Mouse (Mus musculus) layer of hippocampus, adult 2 months (tissue): ENCODE data around the gene Slc17a7. TPM values are rescaled to one million over a fixed set of nuclear protein-coding genes. Genes with fewer than 3 reads are reported as not detected.
A peak's percentile ranks its signal among the peaks of the same experiment; 100 is the strongest.
"Not testable (repeated sequence)": the region's sequence is repeated elsewhere in the genome, so short reads cannot be mapped to it uniquely, and the experiment has no call there.

Experiments used
- DNase-seq, 2 experiments: peaks; one replicate each; pipeline ENCODE4 v3.0.0; 2022; ENCODE audit warnings: low spot score in 2 of 2
- H3K27ac ChIP-seq: fragments of 200-600 bp; 2 replicates; pipeline ENCODE4 v1.8.1; 2022
- H3K4me3 ChIP-seq: fragments of 200-600 bp; 2 replicates; pipeline ENCODE4 v1.8.1; 2022; ENCODE audit warnings: mild to moderate bottlenecking
- CTCF ChIP-seq: fragments of 200-600 bp; conservative IDR thresholded peaks from 2 replicates; pipeline ENCODE4 v1.8.1; 2022; ENCODE audit warnings: antibody characterized with exemption, mild to moderate bottlenecking, moderate library complexity
- total RNA-seq, 2 experiments: library from RNA; stranded (reverse); gene quantifications; 2 replicates each; pipeline ENCODE4 v1.2.3; 2021

Slc17a7 gene
- total RNA-seq, 2 experiments from 2014 or later, result 1,342 to 1,423 TPM

- DNase-seq, result no peak
These were observed 26.4 kb upstream of the Slc17a7 start for GRCm38 (mm10) chr7:45137171-45138006.

GRCm38 (mm10) chr7:45138403-45138802 is 25.3 kb upstream of the Slc17a7 start:
- DNase-seq, result no peak
- H3K4me3 ChIP-seq, result no peak overlapping the region
- no peak for TF ChIP-seq CTCF

More at GRCm38 (mm10) chr7:45137171-45138006, 26.4 kb upstream of the Slc17a7 start:
- no peak overlapping the region for H3K27ac ChIP-seq
- no peak overlapping the region for H3K4me3 ChIP-seq
- TF ChIP-seq CTCF, result no peak

DNA sequence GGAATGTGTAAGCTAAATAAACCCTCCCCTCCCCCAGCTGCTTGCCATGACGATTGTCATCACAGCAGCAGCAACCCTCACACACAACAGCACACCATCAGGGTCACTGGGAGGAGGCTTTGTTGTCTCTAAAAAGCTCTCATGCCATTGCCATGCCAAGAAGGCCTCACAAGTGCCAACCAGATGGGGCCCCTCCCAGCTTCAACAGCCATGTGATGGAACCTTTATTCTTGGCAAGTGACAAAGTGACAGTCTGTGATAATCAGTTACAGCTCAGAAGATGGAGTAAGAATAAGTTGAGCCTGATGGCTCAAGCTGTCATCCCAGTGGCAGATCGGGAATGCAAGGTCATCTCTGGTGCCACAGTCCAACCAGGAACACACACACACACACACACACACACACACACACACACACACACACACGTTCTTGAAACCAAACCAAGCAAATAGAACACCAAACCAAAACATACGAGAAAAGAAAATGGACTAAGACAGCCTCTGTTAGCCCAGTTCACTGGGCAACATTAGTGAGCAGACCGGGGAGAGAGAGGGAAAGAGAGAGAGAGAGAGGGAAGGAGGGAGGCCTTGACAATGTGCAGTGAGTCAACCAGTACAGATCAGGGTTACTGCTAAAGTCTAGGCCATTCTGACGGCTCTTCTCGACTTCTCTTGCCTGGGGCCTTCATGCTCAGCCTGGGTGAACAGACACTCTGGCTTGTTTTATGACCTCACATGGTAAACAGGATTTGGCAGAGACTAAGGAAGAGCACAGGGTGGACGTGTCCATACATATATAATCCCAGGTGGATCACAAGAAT is 23.6 kb upstream of the Slc17a7 start:
- no peak overlapping the region for H3K4me3 ChIP-seq
- no peak for DNase-seq
- no peak for TF ChIP-seq CTCF
- H3K27ac ChIP-seq, result no peak overlapping the region

More at GRCm38 (mm10) chr7:45138403-45138802, 25.3 kb upstream of the Slc17a7 start:
- H3K27ac ChIP-seq, result no peak overlapping the region

GRCm38 (mm10) chr7:45141319-45141718 is 22.4 kb upstream of the Slc17a7 start:
- no peak for DNase-seq
- Histone ChIP-seq H3K4me3 (no peak overlapping the region), H3K27ac (no peak overlapping the region)
- TF ChIP-seq CTCF, result no peak

GRCm38 (mm10) chr7:45141914-45142313 is 21.8 kb upstream of the Slc17a7 start:
- H3K27ac ChIP-seq, result no peak overlapping the region
- no peak for TF ChIP-seq CTCF
- no peak for DNase-seq
- H3K4me3 ChIP-seq, result no peak overlapping the region

- Histone ChIP-seq H3K27ac (no peak overlapping the region), H3K4me3 (no peak overlapping the region)
- TF ChIP-seq CTCF, result no peak
- no peak for DNase-seq
These were observed 19.2 kb upstream of the Slc17a7 start for GRCm38 (mm10) chr7:45144368-45145174.

GRCm38 (mm10) chr7:45145460-45145859 is 18.3 kb upstream of the Slc17a7 start:
- no peak overlapping the region for H3K4me3 ChIP-seq
- no peak for TF ChIP-seq CTCF
- no peak for DNase-seq
- no peak overlapping the region for H3K27ac ChIP-seq

- no peak for DNase-seq
- H3K4me3 ChIP-seq, result no peak overlapping the region
- TF ChIP-seq CTCF, result no peak
- no peak overlapping the region for H3K27ac ChIP-seq
These were observed 16.5 kb upstream of the Slc17a7 start for GRCm38 (mm10) chr7:45147267-45147666.

DNA sequence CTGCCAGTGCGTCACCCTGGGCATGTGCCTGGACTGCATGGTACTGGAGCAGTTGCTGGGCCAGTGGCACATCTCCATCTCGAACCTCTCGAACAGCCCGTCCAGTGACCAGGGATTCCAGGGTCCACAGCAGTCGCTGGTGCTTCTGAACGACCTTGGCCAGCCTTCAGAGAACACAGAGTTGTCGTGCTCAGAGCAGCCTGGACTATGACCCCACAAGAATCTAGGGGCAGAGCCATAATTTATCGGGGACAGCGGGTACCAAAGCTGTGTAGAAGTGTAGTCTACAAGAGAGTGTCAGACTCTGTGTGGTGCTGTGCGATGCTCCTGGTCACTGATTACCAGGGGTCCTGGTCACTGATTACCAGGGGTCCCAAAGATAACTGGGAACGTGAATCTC is 15.8 kb upstream of the Slc17a7 start:
- no peak for DNase-seq
- Histone ChIP-seq H3K27ac (no peak overlapping the region), H3K4me3 (no peak overlapping the region)
- no peak for TF ChIP-seq CTCF

GRCm38 (mm10) chr7:45148534-45149098 is 15.1 kb upstream of the Slc17a7 start:
- DNase-seq, result no peak
- Histone ChIP-seq H3K4me3 (no peak overlapping the region), H3K27ac (no peak overlapping the region)
- no peak for TF ChIP-seq CTCF

- Histone ChIP-seq H3K27ac (no peak overlapping the region), H3K4me3 (no peak overlapping the region)
- DNase-seq, result no peak
- no peak for TF ChIP-seq CTCF
These were observed 14.2 kb upstream of the Slc17a7 start for GRCm38 (mm10) chr7:45149545-45149944.

DNA sequence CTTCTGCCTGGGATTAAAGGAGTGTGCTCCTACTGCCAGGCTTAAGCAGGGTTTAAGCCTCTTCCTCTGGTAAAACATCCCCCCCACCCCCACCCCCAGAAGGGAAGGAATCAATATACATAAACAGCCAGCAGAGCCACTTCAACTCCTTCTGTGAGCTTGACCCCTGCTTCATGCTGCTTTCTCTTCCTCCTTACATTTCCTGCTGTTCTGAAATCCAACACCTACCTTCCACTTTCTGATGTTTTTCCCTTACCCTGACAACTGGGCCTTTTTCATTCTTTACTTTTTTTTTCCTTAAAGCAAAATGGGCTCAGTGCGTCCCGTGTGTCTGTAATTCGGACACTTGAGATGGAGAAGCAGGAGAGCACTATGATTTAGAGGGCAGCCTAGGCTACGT is 13.4 kb upstream of the Slc17a7 start:
- H3K4me3 ChIP-seq, result no peak overlapping the region
- TF ChIP-seq CTCF, result no peak
- peak overlapping the region; percentile 67; the same call in 1 of the 2 replicates for H3K27ac ChIP-seq
- DNase-seq, result no peak

- H3K27ac ChIP-seq, result peak overlapping the region; percentile 67
- no peak overlapping the region for H3K4me3 ChIP-seq
- no peak for TF ChIP-seq CTCF
- DNase-seq, result no peak
These were observed 12.4 kb upstream of the Slc17a7 start for GRCm38 (mm10) chr7:45151303-45151702.

DNA sequence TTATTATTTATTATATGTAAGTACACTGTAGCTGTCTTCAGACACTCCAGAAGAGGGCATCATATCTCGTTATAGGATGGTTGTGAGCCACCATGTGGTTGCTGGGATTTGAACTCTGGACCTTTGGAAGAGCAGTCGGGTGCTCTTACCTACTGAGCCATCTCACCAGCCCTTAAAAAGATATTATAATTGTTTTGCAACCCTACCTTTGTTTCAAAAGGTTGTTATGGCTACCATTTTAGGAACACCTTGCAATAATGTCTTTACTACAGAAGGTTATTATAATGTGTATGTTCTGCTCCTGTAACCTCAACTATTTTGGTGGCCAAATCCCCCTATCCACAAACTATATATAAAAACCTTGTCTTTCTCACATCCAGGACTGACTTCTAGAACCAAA is 10.7 kb upstream of the Slc17a7 start:
- not testable (repeated sequence) for H3K4me3 ChIP-seq, DNase-seq, H3K27ac ChIP-seq
